Mouse (Mus musculus) small intestine, adult 2 months (tissue): ENCODE measurements around the gene Dusp5.

Experiments
- CTCF ChIP-seq: fragments of 200-500 bp; IDR thresholded peaks from 2 replicates; pipeline ENCODE4 v1.5.1; 2012; ENCODE audit warnings: low read depth, mild to moderate bottlenecking, control low read depth, inconsistent platforms, low read length, moderate library complexity, mixed read lengths; ENCODE audit not compliant: insufficient replicate concordance, insufficient read length; ENCODE audit errors: extremely low read depth
- POLR2A ChIP-seq: fragments of 200-500 bp; IDR thresholded peaks from 2 replicates; pipeline ENCODE4 v1.6.1; 2012; ENCODE audit warnings: low read depth, mild to moderate bottlenecking, control low read depth, inconsistent platforms, low read length, moderate library complexity

DNA sequence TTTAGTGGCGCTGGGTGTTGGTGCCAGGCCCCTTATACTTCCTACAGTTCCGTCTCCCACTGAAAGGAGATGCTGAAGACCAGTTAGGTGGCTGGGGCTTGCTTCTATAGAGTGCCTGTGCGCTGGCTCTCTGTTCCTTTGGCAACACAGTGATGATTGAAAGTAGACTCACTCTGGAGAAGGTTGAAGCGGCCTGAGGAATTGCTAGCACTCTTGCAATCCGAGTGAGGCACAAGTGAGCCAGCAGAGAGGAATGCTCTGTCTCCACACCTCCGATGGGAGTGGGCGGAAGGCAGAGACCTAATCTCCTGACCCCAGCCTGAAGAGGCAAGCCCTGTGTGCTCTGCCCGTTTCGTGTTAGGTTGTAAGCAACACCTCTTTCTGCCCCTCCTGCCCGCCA, 2.5 kb downstream of the Dusp5 start:
- TF ChIP-seq POLR2A, result no peak
- no peak for TF ChIP-seq CTCF
